Mouse (Mus musculus) liver, embryonic 16.5 days (tissue): ENCODE measurements around the gene Serpina9. TPM values are rescaled to one million over a fixed set of nuclear protein-coding genes. Genes with fewer than 3 reads are reported as not detected.

ENCODE experiments used
- ATAC-seq: fragments of 200-750 bp; cut with Nextera tagmentation; 2 replicates; pipeline ENCODE4 v1.8.0; 2017; ENCODE audit warnings: low read depth, mild to moderate bottlenecking, moderate number of reproducible peaks, moderate library complexity
- H3K27ac ChIP-seq: fragments of 300-500 bp; sonication (generic); 2 replicates; pipeline ENCODE4 v1.5.1; 2014; ENCODE audit warnings: mild to moderate bottlenecking, low read length
- H3K27me3 ChIP-seq: fragments of 300-500 bp; sonication (generic); 2 replicates; pipeline ENCODE4 v1.6.1; 2014; ENCODE audit warnings: low read depth, low read length, mixed read lengths; ENCODE audit not compliant: control insufficient read depth, insufficient read depth
- H3K36me3 ChIP-seq: fragments of 300-500 bp; sonication (generic); 2 replicates; pipeline ENCODE4 v1.6.1; 2014; ENCODE audit warnings: mild to moderate bottlenecking; ENCODE audit not compliant: control insufficient read depth, insufficient read depth
- H3K4me1 ChIP-seq: fragments of 300-500 bp; sonication (generic); 2 replicates; pipeline ENCODE4 v1.6.1; 2014; ENCODE audit warnings: low read depth, low read length, mixed read lengths; ENCODE audit not compliant: control insufficient read depth
- H3K4me2 ChIP-seq: fragments of 300-500 bp; sonication (generic); 2 replicates; pipeline ENCODE4 v1.6.1; 2014; ENCODE audit warnings: low read depth, low read length, mixed read lengths
- H3K4me3 ChIP-seq: fragments of 300-500 bp; sonication (generic); 2 replicates; pipeline ENCODE4 v1.5.1; 2014; ENCODE audit warnings: low read depth, mild to moderate bottlenecking, low read length
- H3K9ac ChIP-seq: fragments of 300-500 bp; sonication (generic); 2 replicates; pipeline ENCODE4 v1.6.1; 2014; ENCODE audit warnings: low read depth, low read length
- H3K9me3 ChIP-seq: fragments of 300-500 bp; sonication (generic); replicated peaks from 2 replicates; pipeline ENCODE4 v1.6.1; 2016; ENCODE audit warnings: low read length; ENCODE audit not compliant: control insufficient read depth
- WGBS: fragments of 180-500 bp; shearing (Covaris S2); extraction: QIAGEN DNeasy Blood & Tissue Kit; methylation state at CpG from one replicate; pipeline ENCODE4 v1.1.7; 2014; ENCODE audit not compliant: insufficient replicate concordance; 5-methylcytosine and 5-hydroxymethylcytosine counted together
- polyA plus RNA-seq: library from polyadenylated mRNA; unstranded; fragments of >200 nt; fragmentation: Nextera tagmentation; extraction: Ambion mirVana; gene quantifications from 2 replicates; pipeline ENCODE4 v1.2.1, GENCODE M21; 2015

Serpina9 gene
- polyA plus RNA-seq, 1 experiment from 2014 or later, result not detected

DNA sequence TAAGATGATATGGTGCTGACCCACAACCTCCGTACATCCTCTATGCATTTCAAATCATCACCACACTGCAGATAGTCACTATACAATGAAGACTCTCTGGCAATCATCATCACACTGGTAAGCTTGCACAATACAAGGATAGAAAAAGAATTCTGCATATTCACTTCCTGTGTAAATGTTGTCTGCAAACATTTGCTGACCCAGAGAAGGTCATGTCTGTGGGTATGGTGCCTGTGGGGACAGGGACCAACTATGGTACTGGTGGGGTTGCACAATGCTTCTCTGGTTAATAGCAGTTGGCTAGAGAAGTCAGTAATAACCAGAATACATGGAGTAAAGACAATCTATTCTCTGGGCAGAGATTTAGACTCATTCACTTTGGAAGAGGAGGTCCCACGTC, 29.2 kb upstream of the Serpina9 start:
- Histone ChIP-seq H3K4me1 (no peaks in the 10 kb centered on the region; the same call in 1 of the 2 replicates), H3K27ac (no peak overlapping the region), H3K9ac (no peak overlapping the region), H3K4me2 (no peak overlapping the region), H3K9me3 (no peaks in the 10 kb centered on the region), H3K27me3 (no peaks in the 10 kb centered on the region), H3K36me3 (no peaks in the 10 kb centered on the region), H3K4me3 (no peak overlapping the region)
- ATAC-seq, result peak; percentile 70
- WGBS, result 57% methylated on average over 2 of the region's 2 CpGs

DNA sequence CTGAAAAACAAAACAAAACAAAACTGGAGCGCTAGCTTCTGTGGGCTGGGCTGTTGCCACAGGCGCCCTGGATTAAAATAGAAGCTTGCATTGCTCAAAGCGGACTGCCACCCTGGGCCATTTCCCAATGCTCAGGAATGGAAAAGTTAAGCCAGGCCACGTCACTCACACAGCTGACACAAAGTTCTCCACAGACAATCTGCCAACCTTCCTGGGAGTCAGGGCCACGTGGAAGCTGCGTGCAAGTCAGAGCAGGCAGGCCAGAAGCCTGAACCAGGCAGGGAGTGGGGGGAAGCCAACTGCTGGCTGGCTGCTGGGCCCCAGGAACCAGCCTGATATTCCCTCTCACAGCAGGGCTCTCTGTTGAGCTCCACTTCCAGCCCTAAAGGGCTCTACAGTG, 27.8 kb upstream of the Serpina9 start:
- no peaks in the 10 kb centered on the region for H3K9me3 ChIP-seq
- H3K4me2 ChIP-seq, result no peak overlapping the region
- H3K27ac ChIP-seq, result no peak overlapping the region
- H3K4me1 ChIP-seq, result no peaks in the 10 kb centered on the region; the same call in 1 of the 2 replicates
- WGBS, result 48% methylated on average over 6 of the region's 6 CpGs
- H3K36me3 ChIP-seq, result no peaks in the 10 kb centered on the region
- no peak overlapping the region for H3K9ac ChIP-seq
- 0 out of 2 replicates have a peak, but pooled peaks have one; percentile 24 for ATAC-seq
- H3K4me3 ChIP-seq, result no peak overlapping the region
- no peaks in the 10 kb centered on the region for H3K27me3 ChIP-seq

DNA sequence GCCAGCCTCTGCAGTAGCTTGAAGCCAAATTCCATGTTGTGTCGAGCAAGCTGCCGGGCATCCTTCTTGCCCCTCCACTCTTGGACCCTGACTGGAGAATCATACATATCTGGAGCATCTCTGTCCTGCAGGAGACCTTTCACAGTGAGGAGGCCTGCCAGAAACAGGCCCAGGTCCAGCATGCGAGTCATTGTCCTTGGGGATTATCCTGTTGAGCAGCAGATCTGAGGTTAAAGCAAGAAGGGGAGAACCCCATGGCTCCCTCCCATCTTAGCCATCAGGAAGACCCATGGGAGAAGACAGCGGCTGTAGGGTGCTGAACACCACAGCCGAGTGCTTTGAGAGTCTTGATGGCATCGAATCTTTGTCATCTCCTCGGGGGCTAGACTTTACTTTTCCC, 24.6 kb upstream of the Serpina9 start:
- Histone ChIP-seq H3K27ac (no peak overlapping the region), H3K27me3 (no peaks in the 10 kb centered on the region), H3K4me3 (no peak overlapping the region), H3K4me1 (no peaks in the 10 kb centered on the region; the same call in 1 of the 2 replicates), H3K4me2 (no peak overlapping the region), H3K9me3 (no peaks in the 10 kb centered on the region), H3K36me3 (no peaks in the 10 kb centered on the region), H3K9ac (no peak overlapping the region)
- WGBS, result 78% methylated on average over 7 of the region's 7 CpGs
- ATAC-seq, result no peak

DNA sequence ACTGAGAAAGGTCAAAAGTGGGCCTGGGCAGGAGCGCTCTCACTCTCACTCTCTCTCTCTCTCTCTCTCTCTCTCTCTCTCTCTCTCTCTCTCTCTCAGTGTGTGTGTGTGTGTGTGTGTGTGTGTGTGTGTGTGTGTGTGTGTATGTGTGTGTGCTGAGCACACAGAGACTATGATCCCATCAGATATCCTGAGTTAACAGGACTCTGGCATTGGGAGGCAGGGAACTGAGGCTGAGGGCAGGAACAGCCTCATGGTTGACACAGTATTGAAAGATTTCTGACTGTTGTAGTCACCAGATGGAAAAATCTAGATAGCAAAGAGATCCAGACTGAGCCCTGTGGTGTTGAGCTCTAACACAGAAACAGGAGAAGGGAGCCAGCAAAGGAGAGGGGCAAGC, 20.2 kb upstream of the Serpina9 start:
- peak overlapping the region; percentile 33; the same call in 1 of the 2 replicates for H3K27ac ChIP-seq
- no peaks in the 10 kb centered on the region for H3K27me3 ChIP-seq
- no peaks in the 10 kb centered on the region for H3K36me3 ChIP-seq
- no peak overlapping the region for H3K9ac ChIP-seq
- no peaks in the 10 kb centered on the region for H3K4me1 ChIP-seq
- no peak overlapping the region for H3K4me3 ChIP-seq
- no peaks in the 10 kb centered on the region; the same call in 1 of the 2 replicates for H3K9me3 ChIP-seq
- no peak overlapping the region for H3K4me2 ChIP-seq
- peak; percentile 71 for ATAC-seq
- WGBS, result 75% methylated on average over 1 of the region's 1 CpGs

DNA sequence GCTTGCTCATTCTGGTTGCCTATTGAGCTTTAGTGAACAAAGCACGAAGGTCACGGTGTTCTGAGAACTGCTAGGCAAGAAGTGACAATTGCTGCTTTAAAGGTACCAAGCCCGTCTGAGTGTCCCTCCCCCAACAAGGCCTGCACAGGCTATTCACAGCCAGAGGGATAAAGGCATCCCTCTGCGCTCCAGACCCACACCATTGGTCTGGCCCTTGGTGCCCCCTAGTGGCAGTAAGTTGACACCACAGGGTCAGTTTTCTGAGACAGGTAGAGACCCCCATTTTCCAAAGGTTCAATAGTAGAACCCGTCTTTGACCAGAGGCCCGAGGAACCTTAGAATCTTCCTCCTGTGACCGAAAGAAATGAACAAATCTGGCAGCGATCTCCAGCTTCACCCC, 16.4 kb upstream of the Serpina9 start:
- Histone ChIP-seq H3K4me3 (no peak overlapping the region), H3K27me3 (no peaks in the 10 kb centered on the region), H3K36me3 (no peaks in the 10 kb centered on the region), H3K4me1 (no peaks in the 10 kb centered on the region), H3K9me3 (no peaks in the 10 kb centered on the region; the same call in 1 of the 2 replicates), H3K9ac (no peak overlapping the region), H3K4me2 (no peak overlapping the region), H3K27ac (no peak overlapping the region)
- no peak for ATAC-seq
- WGBS, result 30% methylated on average over 8 of the region's 8 CpGs

DNA sequence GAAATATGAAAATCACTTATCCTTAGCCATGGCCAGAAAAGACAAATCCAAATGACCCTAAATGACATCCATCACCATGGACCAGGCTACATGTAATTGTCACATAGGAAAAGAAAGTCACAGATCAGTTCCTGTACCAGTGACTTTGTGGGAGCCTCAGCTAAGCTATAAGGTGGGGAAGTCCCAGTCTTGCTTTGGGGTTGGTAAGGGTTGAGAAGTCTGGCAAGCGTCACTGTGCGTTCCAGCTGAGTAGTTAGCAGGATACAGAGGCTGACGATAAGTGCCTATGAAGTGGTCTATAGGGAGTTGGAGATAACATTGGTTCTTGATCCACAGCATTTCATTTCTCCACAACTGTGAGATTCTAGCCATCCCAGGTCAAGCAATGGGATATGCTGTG, 1.7 kb upstream of the Serpina9 start:
- Histone ChIP-seq H3K4me1 (no peaks in the 10 kb centered on the region), H3K9ac (no peak overlapping the region), H3K9me3 (no peaks in the 10 kb centered on the region; the same call in 1 of the 2 replicates), H3K27me3 (no peaks in the 10 kb centered on the region), H3K4me2 (no peak overlapping the region), H3K27ac (no peak overlapping the region), H3K4me3 (no peak overlapping the region), H3K36me3 (no peaks in the 10 kb centered on the region)
- no peak for ATAC-seq
- WGBS, result 73% methylated on average over 3 of the region's 3 CpGs

DNA sequence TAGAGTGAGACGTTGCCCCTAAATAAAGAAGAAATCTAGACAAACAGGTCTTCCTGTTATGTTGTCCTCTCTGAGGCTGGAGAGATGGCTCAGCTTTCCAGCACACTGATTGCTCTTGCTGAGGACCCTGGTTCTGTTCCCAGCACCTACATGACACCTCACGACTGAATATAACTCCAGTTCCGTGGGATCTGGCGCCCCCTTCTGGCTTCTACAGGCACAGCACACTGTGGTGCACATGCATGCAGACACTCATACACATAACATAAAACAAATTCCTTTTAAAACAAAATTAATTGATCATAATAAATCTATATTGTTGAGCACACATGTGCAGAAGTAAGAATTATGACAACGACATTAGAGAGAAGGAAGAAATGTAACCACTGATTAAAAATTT, 8.9 kb downstream of the Serpina9 start:
- H3K4me3 ChIP-seq, result no peak overlapping the region
- WGBS, result 61% methylated on average over 5 of the region's 5 CpGs
- H3K27ac ChIP-seq, result no peak overlapping the region
- H3K27me3 ChIP-seq, result no peaks in the 10 kb centered on the region
- no peak for ATAC-seq
- H3K9me3 ChIP-seq, result no peaks in the 10 kb centered on the region
- peaks cover 4% of the 10 kb centered on the region; the same call in 1 of the 2 replicates for H3K4me1 ChIP-seq
- no peaks in the 10 kb centered on the region for H3K36me3 ChIP-seq
- H3K4me2 ChIP-seq, result no peak overlapping the region
- no peak overlapping the region for H3K9ac ChIP-seq

DNA sequence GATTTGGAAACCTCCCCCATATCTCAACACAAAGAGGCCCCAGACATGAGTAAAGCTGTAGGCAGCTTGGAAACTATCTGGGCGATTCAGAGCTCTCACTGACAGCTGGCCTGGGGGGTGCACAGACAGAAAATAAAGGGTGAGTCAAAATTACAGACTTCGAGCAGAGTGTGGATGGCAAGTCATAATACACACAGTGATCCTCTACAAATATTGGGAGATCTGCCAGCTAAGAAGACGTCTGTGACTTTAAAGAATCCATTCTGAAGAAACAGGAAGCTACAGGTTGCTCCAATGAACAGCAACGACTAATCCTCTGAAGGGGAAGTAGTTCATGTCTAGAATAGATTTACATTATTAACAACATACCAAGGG, 10.3 kb downstream of the Serpina9 start:
- Histone ChIP-seq H3K27ac (no peak overlapping the region), H3K4me3 (no peak overlapping the region), H3K4me1 (peaks cover 4% of the 10 kb centered on the region; the same call in 1 of the 2 replicates), H3K27me3 (no peaks in the 10 kb centered on the region), H3K9me3 (no peaks in the 10 kb centered on the region), H3K36me3 (no peaks in the 10 kb centered on the region), H3K4me2 (no peak overlapping the region), H3K9ac (no peak overlapping the region)
- 32% methylated on average over 4 of the region's 4 CpGs for WGBS
- no peak for ATAC-seq

DNA sequence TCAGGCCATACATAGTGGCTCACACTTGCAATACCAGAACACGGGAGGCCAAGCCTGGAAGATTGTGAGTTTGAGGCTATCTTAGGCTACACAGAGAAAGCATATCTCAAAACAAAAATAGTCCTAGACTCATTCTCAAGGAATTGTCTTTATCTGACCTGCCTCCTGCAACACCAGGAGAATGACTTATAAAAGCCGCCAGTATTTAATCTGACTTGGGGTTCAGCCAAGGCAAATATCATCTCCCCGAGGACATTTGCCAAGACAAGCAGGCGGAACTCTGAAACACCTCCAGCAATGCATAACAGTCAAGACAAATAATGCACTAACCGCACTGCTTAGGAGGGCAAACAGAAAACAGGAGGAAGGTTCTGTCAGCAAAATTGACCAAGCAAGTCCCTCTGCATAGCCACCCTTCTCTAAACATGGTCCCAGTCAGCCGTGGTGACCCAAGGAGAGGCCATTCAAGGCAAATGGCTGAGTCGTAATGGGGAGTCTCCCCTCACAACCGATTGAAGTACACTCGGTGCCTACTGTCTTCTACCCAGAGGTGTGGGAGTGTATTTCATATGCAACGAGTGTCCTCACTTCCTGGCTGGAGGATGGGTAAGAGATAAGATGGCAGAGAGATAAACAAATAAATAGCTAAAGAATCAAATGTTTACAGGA, 10.9 kb downstream of the Serpina9 start:
- ATAC-seq, result 0 out of 2 replicates have a peak, but pooled peaks have one; percentile 16
- 49% methylated on average over 10 of the region's 10 CpGs for WGBS
- no peak overlapping the region for H3K27ac ChIP-seq

More for the DNA sequence above, 10.9 kb downstream of the Serpina9 start:
- Histone ChIP-seq H3K4me2 (no peak overlapping the region), H3K4me1 (peaks cover 4% of the 10 kb centered on the region; the same call in 1 of the 2 replicates), H3K9me3 (no peaks in the 10 kb centered on the region), H3K4me3 (no peak overlapping the region), H3K36me3 (no peaks in the 10 kb centered on the region), H3K9ac (no peak overlapping the region), H3K27me3 (no peaks in the 10 kb centered on the region)
